In genomic region chr4:45308046-45308445, GRCm38 (mm10) we compare ENCODE assay signal across 9 mouse cellular contexts. TPM values are rescaled to one million over a fixed set of nuclear protein-coding genes. Genes with fewer than 3 reads are reported as not detected.
DNase-seq lines count a peak whose midpoint lies in the region; ATAC-seq lines count a peak whose summit lies in the region.
"Had no signal": no experiment of that assay in that cellular context is flagged by ENCODE, and none has a peak within 500 bp of the region (broad histone marks: within the 10 kb centered on the region; RNA-seq: fewer than 3 reads in every experiment).

No protein-coding gene starts in this region.

- H3K36me3 ChIP-seq in hindbrain, embryonic 10.5 days, result peaks cover 79% of the 10 kb centered on the region
- peaks cover 35% of the 10 kb centered on the region for H3K36me3 ChIP-seq in hindbrain, embryonic 16.5 days (ENCODE audit: control insufficient read depth, insufficient read depth, low read length)

- peaks cover 6% of the 10 kb centered on the region; the same call in 1 of the 2 replicates for H3K9me3 ChIP-seq in hindbrain, embryonic 10.5 days
- peaks cover 3% of the 10 kb centered on the region for H3K9me3 ChIP-seq in hindbrain, embryonic 16.5 days (ENCODE audit: control insufficient read depth, low read length)
- H3K9me3 ChIP-seq: hindbrain, embryonic 15.5 days had no signal

- 43% methylated on average over 11 of the region's 11 CpGs for WGBS in hindbrain, embryonic 10.5 days
- 36% methylated on average over 11 of the region's 11 CpGs for WGBS in hindbrain, embryonic 16.5 days

- no peak overlapping the region for H3K4me2 ChIP-seq in hindbrain, embryonic 16.5 days (ENCODE audit: low read length)
- H3K4me2 ChIP-seq: hindbrain, embryonic 15.5 days had no signal

- ATAC-seq in hindbrain, embryonic 16.5 days, result no peak

- no peak overlapping the region for H3K27ac ChIP-seq in hindbrain, embryonic 10.5 days
- no peak overlapping the region for H3K27ac ChIP-seq in hindbrain, embryonic 16.5 days (ENCODE audit: low read depth, low read length)
- H3K27ac ChIP-seq: hindbrain, embryonic 15.5 days had no signal

- H3K27me3 ChIP-seq in hindbrain, embryonic 10.5 days (ENCODE audit: insufficient read depth, poor library complexity, severe bottlenecking), result no peaks in the 10 kb centered on the region
- no peaks in the 10 kb centered on the region for H3K27me3 ChIP-seq in hindbrain, embryonic 16.5 days (replicated peaks; ENCODE audit: control insufficient read depth, insufficient read depth, low read length)
- H3K27me3 ChIP-seq: hindbrain, embryonic 15.5 days had no signal

- H3K4me3 ChIP-seq in hindbrain, embryonic 10.5 days, result no peak overlapping the region
- no peak overlapping the region for H3K4me3 ChIP-seq in hindbrain, embryonic 16.5 days (ENCODE audit: low read length)
- H3K4me3 ChIP-seq: hindbrain, embryonic 15.5 days had no signal

- H3K9ac ChIP-seq in hindbrain, embryonic 16.5 days (ENCODE audit: low read depth, low read length), result no peak overlapping the region
- H3K9ac ChIP-seq: hindbrain, embryonic 15.5 days had no signal

- peak; percentile 36 for DNase-seq in hindbrain, embryonic 10.5 days (ENCODE audit: low spot score)
- DNase-seq in thymus, postnatal 4 days, result peak; percentile 33
- no peak for DNase-seq in thymus, adult 18-20 months
- DNase-seq in induced T-regulatory cell, adult 2 months (ENCODE audit: low read depth), result peak; percentile 25
- no peak for DNase-seq in natural killer cell, adult 2 months (ENCODE audit: low spot score in 2 of 2)
- DNase-seq in cerebellum, adult 11 months, result no peak
- DNase-seq in urinary bladder, postnatal 36 days (ENCODE audit: low spot score in 2 of 2), result no peak

- H3K4me1 ChIP-seq in hindbrain, embryonic 10.5 days (replicated peaks), result no peaks in the 10 kb centered on the region
- no peaks in the 10 kb centered on the region for H3K4me1 ChIP-seq in hindbrain, embryonic 16.5 days (ENCODE audit: control insufficient read depth, insufficient read depth, low read depth, low read length)
- H3K4me1 ChIP-seq: hindbrain, embryonic 15.5 days had no signal

RNA-seq across cellular contexts. Expression of gene Trmt10b, which starts 11.1 kb away (rescaled TPM):
- 19.7 and 22.1 TPM in 2 replicates for polyA plus RNA-seq in hindbrain, embryonic 10.5 days (2016; fragmentation: Nextera tagmentation; extraction: Ambion mirVana)
- 24.4 and 24.7 TPM in 2 replicates for polyA plus RNA-seq in hindbrain, embryonic 16.5 days (2015; fragmentation: Nextera tagmentation; extraction: Ambion mirVana)

RNA-seq across cellular contexts. Expression of gene Dcaf10, which starts 33.9 kb away (rescaled TPM):
- 9.2 and 10.4 TPM in 2 replicates for polyA plus RNA-seq in hindbrain, embryonic 10.5 days (2016; fragmentation: Nextera tagmentation; extraction: Ambion mirVana)
- 5.9 and 7.5 TPM in 2 replicates for polyA plus RNA-seq in hindbrain, embryonic 16.5 days (2015; fragmentation: Nextera tagmentation; extraction: Ambion mirVana)

RNA-seq across cellular contexts. Expression of gene Exosc3, which starts 34.5 kb away (rescaled TPM):
- polyA plus RNA-seq in hindbrain, embryonic 10.5 days (2016; fragmentation: Nextera tagmentation; extraction: Ambion mirVana), result 92.8 and 111 TPM in 2 replicates
- polyA plus RNA-seq in hindbrain, embryonic 16.5 days (2015; fragmentation: Nextera tagmentation; extraction: Ambion mirVana), result 30.7 and 34.4 TPM in 2 replicates

Comparison
In these comparisons a context has a peak if more than half of its experiments do, and no peak if none do; other contexts are left out.
1. DNase-seq: peak in hindbrain, embryonic 10.5 days (single experiment), thymus, postnatal 4 days (single experiment) and induced T-regulatory cell, adult 2 months (single experiment); none in thymus, adult 18-20 months (0 of 2), natural killer cell, adult 2 months (0 of 2), cerebellum, adult 11 months (single experiment) and urinary bladder, postnatal 36 days (0 of 2).